Mouse (Mus musculus) thymus, postnatal 4 days (tissue): ENCODE results near the gene Swi5.
A peak's percentile ranks its signal among the peaks of the same experiment; 100 is the strongest.

ENCODE experiments used
- DNase-seq: peaks from one replicate; pipeline ENCODE4 v3.0.0; 2021

Swi5 gene

DNA sequence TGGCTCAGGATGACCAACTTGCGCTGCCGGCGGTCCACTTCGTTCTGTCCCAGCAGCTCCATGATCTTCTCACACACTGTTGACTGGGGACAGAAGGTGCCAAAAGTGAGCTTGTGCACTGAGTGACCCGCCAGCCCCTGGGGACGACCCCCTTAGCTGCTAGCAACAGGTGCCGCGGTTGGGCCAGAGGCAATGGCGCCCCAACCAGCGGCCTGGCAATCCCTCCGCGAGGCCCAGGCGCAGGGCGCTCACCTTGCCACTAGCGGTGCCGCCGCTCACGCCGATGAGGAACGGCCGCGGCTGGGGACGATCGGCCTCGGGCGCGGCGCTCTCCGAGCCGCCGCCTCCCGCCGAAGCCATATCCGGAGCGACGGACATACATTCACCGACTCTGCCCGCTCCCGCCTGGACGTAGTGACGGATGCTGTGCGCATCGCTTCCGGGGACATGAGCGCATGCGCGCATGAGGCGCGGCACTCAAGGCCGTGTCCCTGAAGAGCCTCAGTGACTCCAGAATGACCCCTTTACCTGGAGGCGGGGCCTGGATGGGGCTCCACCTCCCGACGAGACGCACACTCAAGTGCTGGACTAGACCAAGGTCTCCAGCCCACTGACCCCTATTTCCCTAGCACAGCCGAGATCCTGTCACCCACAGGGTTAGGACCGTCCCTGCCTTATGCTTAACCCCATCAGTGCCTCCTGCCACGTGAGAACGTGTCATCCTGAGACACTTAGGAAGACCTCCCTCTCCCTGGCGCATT, 28.0 kb downstream of the Swi5 start, which contains the start of gene Uck1:
Gene Uck1 (minus strand): TSS at position 503 of the 761 bp plus-strand sequence.
- peak; percentile 90 for DNase-seq

DNA sequence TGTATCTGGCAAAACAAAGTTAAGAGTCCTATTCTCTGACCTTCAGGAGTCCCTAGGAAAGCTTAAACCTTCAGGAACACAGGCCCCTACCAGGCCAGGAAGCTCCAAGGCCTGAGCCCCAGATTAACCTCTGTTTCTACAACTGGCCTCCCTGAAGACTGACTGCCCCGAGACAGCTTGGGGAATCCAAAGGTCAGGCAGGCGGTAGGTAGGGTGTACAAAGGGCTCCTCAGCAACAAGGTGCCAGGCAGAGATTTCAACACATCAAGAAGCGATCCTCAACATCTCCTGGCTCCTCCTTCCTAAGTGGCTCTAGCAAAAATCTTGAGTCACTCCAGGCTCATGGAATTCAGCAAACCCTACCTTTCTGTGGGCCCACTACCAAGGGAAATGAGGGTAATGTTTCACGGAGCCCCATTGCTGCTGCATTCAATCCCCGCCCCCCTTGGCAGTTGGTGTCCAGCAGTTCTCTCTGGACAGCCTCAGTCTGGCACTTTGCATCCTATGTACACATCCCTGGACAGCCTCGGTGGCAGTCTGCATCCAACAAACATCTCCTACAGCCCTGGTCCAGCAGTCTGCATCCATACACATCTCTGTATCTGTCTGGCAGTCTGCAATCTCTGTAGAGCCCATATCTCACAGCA, 28.9 kb downstream of the Swi5 start:
- no peak for DNase-seq

DNA sequence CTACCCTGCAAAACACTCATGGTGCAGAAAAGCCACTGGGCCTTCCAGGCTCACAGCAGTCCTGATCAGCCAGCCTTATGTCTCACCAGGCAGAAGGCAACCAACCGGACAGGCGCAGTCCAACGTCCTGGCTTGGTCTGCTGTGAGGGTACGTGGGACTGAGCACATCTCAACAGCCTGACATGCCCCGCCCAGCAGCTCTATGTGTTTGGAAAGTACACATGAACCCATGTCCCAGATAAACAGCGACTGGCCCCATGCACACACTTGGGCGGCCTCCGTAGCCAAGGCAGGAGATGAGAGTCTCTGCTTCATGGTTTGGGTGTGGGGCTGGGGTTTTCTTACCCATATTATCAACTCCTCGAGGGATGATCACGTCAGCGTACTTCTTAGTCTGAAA, 31.6 kb downstream of the Swi5 start:
- no peak for DNase-seq

DNA sequence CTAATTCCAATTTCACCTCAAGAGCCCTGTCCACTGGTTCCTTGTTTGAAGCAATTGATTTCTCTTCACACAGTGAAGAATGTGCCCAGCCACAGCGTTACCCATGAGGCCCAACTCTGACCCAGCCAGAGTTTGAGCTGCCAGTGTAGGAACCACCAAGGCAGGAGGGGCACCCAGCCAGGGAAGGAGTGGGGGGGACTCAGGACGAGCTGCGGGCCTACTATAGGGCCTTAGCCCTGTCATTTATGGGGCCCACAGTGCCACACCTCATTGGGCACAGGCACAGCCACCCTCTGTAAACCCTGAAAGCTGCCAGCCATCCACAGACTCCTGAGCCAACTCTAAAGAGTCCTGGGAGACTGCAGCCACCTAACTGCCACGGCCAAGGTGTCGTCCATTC, 33.3 kb downstream of the Swi5 start:
- no peak for DNase-seq

DNA sequence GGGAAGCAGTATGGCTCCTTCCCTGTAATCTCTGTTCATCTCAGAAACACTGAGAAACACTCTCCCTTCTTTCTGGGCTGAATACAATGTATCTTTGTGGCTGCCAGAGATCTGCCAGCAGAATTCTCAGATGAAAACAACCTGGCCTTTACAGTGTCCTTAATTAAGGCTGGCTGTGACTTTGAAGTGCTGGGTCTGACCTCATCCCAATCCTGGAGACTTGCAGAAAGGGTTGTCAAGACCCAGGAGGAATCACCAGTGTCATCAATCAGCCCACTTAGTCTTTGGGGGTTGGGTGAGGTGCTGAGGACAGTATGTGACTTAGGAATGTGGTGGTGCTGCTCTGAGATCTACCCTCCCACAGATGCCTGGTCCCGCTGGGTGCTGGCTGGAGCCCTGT, 34.5 kb downstream of the Swi5 start:
- no peak for DNase-seq

DNA sequence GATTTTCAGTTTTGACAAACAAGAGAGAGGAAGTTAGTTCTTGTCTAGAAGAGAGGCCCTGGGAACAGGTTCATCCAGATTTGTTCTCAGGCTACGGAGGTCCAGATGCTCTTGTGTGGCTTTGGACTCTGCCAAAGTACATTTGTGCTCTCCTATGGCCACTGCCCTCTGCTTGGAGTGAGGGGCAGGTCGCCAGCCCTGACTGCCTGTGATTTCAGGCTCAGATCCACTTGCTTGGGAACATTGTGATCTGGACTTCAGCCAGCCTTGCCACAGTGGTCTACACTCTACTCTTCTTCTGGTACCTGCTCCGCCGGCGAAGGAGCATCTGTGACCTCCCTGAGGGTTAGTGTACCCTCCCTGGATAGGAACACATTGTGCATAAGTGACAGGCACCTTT, 35.2 kb downstream of the Swi5 start:
- no peak for DNase-seq

DNA sequence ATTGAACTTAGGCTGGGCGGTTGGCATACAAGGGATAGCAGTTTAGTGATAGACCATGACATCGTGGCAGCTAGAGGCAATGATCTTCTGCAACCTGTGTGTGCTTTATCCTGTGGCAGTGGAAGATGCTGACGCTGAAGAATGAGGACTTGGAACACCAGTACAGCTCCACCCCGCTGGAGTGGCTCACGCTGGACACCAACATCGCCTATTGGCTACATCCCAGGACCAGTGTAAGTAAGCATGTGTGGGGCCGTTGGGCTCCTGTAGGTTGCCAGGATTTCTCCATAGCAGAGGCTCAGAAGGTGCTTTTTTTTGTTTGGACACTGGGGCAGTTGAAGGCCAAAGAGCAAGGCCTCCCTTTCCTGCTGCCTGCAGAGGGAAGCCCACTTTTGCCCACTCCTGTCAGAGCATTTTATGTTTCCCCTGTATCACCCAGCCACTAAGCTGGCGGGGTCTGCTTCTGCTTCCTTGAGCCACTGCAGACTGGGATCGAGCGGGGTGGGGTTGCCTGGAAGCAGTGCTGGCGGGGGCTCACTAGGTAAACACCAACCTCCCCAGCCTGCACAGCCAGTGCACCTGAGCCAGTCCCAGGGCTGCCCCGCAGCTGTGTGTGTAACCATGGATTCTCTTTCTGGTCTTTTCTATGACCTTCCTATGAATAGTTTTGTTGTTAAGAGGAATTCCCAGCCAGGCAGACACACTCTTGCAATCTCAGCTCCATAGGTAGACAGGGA, 35.9 kb downstream of the Swi5 start:
- no peak for DNase-seq

DNA sequence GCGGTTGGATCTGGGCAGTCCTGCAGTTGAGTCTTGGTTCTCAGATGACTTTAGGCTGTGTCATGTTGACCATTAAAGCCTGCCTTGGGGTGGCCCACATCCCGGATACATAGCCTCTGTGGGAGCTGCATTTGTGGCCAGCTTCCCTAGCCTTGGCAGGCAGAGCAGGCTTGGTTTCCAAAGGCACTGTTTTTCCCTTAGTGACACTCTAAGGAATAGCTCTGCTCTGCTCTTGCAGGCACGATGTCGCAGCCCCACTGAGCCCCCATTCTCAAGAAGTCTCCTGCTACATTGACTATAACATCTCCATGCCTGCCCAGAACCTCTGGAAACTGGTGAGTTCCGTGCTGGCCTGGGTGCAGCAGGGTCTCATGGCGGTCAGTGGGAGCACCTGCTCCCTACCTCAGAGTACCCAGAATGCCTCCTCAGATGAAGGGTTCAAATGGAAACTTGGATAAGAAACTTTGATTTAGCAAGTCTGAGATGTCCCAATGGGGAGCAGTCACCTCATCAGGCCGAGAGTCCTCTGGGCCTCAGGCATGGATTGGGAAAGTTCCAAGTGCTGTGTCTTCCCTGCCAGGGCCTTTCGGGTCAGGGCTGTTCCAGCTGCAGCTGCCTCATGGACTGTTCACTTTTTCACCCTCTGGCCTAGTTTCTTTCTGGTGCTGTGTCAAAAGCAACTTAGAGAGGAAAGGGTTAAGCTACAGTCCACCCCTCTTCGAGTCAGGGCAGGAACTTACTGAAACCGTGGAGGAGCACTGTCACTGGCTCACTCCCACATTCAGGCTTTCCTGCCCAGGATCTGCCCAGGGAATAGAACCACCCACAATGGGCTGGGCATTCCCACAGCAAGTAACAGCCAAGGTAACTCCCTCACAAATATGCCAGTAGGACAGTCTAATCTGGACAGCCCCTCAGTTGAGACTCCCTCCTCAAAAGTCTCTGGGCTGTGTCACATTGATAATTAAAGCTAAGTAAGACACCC, 39.2 kb downstream of the Swi5 start:
- no peak for DNase-seq

DNA sequence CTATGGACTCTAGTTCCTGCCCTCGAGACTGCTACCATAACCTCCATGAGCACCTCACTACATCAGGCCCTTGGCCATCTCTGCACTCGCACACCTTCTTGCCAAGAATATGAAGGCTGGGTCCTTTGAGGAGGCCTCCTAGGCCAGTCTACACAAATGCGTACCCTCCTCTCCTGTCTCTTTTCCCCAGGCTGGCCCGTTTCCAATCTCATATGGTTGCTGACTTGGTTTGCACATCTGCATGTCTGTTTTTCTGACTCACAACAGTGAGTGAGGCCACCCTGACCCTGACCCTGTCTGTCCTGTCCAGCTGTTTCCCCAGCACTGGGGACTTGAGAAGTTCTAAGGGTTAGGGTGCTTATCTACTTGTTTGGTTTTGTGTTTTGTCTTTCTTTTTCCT, 41.1 kb downstream of the Swi5 start:
- no peak for DNase-seq

DNA sequence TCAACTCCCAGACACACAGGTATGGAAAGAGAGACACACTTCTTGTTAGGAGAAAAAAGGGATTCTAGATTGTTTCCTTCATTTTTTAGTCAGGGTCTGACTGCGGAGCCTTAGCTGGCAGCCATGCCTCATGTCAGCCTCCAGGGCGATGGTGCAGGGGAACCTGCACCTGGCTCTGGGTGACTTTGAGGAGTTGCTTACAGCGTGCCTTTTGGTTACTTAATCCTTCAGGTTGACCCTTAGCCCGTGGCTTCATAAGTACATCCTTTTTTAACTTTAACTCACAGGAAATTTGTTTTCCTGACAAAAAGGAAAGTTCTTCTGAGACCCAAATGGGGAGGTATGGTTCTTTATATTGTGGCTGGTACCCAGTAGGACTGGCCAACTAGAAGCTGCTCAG, 44.9 kb downstream of the Swi5 start:
- DNase-seq: no peak

DNA sequence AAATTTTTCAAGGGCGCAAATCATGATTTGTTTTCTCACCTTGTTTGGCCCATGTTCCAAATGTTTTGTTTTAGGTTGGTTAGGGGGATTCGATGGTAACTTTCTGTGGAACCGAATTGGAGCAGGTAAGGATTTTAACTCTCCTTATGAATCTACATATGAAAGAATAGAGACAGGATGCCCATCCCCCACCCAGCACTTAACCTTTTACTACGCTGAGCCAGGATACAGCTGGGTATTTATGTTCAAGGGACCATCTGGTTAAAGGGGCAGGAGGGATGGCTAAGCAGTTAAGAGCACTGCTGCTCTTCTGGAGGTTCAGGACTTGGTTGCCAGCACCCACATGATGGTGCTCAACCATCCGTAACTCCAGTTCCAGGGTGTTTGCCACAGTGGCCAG, 47.3 kb downstream of the Swi5 start:
- peak; percentile 50 for DNase-seq

DNA sequence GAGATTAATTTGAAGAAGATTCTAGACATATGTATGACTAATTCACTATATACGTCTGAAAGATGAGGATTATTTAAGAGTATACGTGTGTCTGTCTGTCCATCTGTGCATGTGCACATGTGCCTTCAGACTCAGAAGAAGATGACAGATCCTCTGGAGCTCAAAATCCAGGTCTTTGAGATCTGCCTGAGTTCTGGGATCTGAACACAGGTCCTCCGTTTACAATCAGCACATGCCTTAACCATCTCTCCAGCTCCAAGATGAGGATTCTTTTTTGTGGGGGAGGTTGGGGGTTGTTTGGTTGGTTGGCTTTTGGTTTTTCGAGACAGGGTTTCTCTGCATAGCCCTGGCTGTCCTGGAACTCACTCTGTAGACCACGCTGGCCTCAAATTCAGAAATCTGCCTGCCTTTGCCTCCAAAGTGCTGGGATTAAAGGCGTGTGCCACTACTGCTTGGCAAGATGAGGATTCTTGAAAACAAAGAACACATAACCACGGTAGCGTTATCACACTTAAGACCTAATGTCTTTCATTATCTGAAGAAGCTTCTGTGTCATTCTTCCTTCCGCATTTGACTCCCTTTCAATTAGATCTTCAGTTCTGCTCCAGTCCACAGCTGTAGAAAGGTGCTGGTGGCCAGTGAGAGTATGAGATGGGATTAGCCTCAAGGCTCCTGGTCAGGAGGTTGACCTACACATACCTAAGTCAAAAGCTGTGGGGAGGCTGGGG, 49.0 kb downstream of the Swi5 start:
- no peak for DNase-seq

DNA sequence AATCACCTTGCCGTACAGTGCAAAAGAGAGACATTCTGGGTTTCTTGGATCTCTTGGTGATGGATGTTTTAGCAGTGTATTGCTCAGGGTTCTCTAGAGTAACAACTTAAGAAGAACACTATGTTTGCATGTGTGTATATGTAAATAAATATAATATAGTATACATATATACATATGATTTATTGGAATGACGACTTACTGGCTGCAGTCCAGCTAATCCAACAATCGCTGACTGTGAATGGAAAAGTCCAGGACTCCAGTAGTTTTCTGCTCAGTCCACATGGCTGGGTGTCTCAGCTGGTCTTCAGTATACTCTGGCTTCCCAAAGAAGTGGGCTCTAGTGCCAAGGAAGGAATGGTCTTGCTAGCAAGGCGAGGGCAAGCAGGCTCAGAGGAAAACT, 50.3 kb downstream of the Swi5 start:
- no peak for DNase-seq

DNA sequence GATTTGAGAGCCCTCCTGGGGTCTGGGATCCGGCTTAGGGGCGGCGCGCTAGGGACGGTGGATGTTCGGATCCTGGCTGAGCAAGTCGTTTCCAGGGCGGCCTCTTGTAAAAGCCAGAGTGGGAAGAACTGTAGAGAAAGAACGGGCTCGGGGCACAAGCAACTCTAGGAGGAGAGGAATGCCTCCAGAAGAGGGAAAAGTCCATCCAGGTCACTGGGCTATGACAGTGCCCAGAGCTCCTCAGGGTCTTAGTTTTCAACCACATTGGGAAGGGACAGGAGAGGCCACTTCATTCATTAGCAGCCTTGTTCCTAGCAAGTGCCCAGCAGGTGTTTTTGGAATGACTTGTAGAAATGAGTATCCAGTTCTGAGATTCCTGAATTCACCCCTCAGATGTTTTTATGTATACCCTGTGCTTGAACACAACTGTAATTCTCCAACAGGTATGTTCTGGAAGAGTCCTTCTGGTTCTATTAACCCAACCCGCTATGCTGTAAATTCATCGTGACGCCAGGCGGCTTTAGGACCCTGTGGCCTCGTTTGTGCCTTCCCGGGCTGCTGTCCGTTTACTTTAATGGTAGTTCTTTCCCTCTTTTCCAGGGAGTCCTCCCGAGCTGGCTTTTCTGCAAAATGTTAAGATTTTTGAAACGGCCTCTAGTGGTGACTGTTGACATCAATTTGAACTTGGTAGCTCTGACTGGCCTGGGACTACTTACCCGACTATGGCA, 51.0 kb downstream of the Swi5 start:
- DNase-seq: peak; percentile 45

DNA sequence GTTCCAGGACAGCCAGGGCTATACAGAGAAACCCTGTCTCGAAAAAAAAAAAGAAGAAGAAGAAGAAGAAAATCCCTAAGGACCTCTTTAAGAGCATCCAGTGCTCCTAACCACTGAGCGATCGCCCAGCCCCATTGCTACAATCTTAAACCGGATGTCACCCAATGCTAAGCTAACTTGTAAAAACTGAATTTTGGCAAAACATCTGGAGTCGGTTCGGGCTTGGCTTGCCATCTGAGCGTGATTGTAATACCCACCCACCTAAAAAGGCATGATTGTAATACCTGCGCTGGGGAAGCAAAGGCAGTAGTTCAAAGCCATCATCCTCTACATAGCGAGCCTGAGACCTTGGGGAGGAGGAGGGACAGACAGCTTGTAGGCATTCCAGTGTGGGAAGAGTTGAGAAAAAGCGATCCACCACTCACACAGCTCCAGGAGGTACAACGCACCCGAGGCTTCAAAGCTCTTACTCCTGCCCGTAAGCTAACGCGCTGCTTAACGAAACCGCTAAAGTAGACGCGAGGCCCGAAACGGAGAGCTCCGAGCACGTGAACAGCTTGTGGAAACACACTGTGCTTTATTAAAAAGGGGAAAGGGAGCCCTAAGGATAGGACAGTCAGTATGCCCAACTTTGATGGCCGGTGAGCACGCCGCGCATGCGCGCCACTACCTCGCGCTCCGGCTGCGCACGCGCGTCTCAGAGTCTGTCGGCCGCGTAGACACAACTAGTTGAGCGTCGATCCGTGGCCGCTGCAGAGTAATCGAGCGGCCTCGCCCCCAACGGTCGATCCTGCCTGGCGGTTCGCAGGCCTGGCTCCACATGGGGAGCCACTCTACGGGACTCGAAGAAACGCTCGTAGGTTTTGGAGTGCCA, 51.8 kb downstream of the Swi5 start, which contains the start of gene Pomt1:
Gene Pomt1 (plus strand): TSS at position 705 of the 874 bp plus-strand sequence.
- peak; percentile 92 for DNase-seq

DNA sequence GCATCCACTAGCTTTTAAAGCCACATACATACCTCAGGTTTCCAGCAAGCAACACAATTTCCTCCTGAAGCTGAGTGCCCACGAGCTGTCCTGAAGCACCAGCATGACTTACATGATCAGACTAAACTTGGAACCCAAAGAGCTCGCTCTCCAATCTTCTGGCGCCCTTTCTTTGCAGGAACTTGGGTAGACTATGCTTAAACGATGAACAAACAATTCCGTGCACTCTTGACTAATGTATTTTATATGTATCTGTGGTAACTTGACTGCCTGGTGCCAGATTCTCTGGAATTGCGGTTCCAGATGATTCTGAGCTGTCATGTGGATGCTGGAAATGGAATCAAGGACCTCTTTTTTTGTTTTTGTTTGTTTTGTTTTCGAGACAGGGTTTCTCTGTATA, 52.4 kb downstream of the Swi5 start:
- no peak for DNase-seq
